ENCODE assay signal across 22 mouse cellular contexts in genomic region chr7:134627906-134628305, GRCm38 (mm10). TPM values are rescaled to one million over a fixed set of nuclear protein-coding genes. Genes with fewer than 3 reads are reported as not detected.
DNase-seq lines count a peak whose midpoint lies in the region; ATAC-seq lines count a peak whose summit lies in the region.
"Had no signal": no experiment of that assay in that cellular context is flagged by ENCODE, and none has a peak within 500 bp of the region (broad histone marks: within the 10 kb centered on the region; RNA-seq: fewer than 3 reads in every experiment).

No protein-coding gene starts in this region.

- 89% methylated on average over 4 of the region's 4 CpGs for WGBS in midbrain, embryonic 11.5 days
- 85% methylated on average over 4 of the region's 4 CpGs for WGBS in midbrain, embryonic 16.5 days

- no peaks in the 10 kb centered on the region for H3K9me3 ChIP-seq in midbrain, embryonic 11.5 days (ENCODE audit: control insufficient read depth, low read length)
- H3K9me3 ChIP-seq in midbrain, embryonic 16.5 days (replicated peaks; ENCODE audit: control insufficient read depth, low read length, poor library complexity, severe bottlenecking): no peaks in the 10 kb centered on the region
- H3K9me3 ChIP-seq: embryonic facial prominence, embryonic 12.5 days; heart, embryonic 15.5 days; hindbrain, embryonic 12.5 days; limb, embryonic 12.5 days; liver, embryonic 13.5 days; midbrain, embryonic 10.5 days; neural tube, embryonic 12.5 days had no signal

- H3K9ac ChIP-seq in midbrain, embryonic 11.5 days (ENCODE audit: low read length): no peak overlapping the region
- H3K9ac ChIP-seq in midbrain, embryonic 16.5 days (ENCODE audit: low read depth, low read length): no peak overlapping the region
- H3K9ac ChIP-seq: embryonic facial prominence, embryonic 12.5 days; heart, embryonic 15.5 days; hindbrain, embryonic 12.5 days; limb, embryonic 12.5 days; liver, embryonic 13.5 days; neural tube, embryonic 12.5 days had no signal

- no peak overlapping the region for H3K4me2 ChIP-seq in midbrain, embryonic 11.5 days
- no peak overlapping the region for H3K4me2 ChIP-seq in midbrain, embryonic 16.5 days (ENCODE audit: low read length)
- H3K4me2 ChIP-seq: embryonic facial prominence, embryonic 12.5 days; heart, embryonic 15.5 days; hindbrain, embryonic 12.5 days; limb, embryonic 12.5 days; liver, embryonic 13.5 days; neural tube, embryonic 12.5 days had no signal

- H3K36me3 ChIP-seq in midbrain, embryonic 11.5 days (ENCODE audit: control insufficient read depth, insufficient read depth, low read length): no peaks in the 10 kb centered on the region
- no peaks in the 10 kb centered on the region for H3K36me3 ChIP-seq in midbrain, embryonic 16.5 days (ENCODE audit: control insufficient read depth, insufficient read depth, low read length)
- H3K36me3 ChIP-seq: embryonic facial prominence, embryonic 12.5 days; heart, embryonic 15.5 days; hindbrain, embryonic 12.5 days; limb, embryonic 12.5 days; liver, embryonic 13.5 days; midbrain, embryonic 10.5 days; neural tube, embryonic 12.5 days had no signal

- no peaks in the 10 kb centered on the region for H3K4me1 ChIP-seq in midbrain, embryonic 11.5 days (ENCODE audit: control insufficient read depth, insufficient read depth, low read length)
- H3K4me1 ChIP-seq in midbrain, embryonic 16.5 days (ENCODE audit: control insufficient read depth, insufficient read depth, low read length): no peaks in the 10 kb centered on the region
- H3K4me1 ChIP-seq: embryonic facial prominence, embryonic 12.5 days; heart, embryonic 15.5 days; hindbrain, embryonic 12.5 days; limb, embryonic 12.5 days; liver, embryonic 13.5 days; midbrain, embryonic 10.5 days; neural tube, embryonic 12.5 days had no signal

- peak; percentile 17 to 53 for DNase-seq in heart, adult 18-20 months
- no peak for DNase-seq in heart, postnatal 4 days
- peak; percentile 21 for DNase-seq in midbrain, embryonic 11.5 days (ENCODE audit: low spot score, missing footprints)
- peak; percentile 12 for DNase-seq in adrenal gland, postnatal 10 days
- peak; percentile 54 for DNase-seq in lung, postnatal 36 days
- no peak for DNase-seq in gastrocnemius, postnatal 36 days
- DNase-seq in cerebellum, postnatal 36 days: no peak
- DNase-seq: B cell, adult 2 months; cerebellum, adult 9-10 months; gastrocnemius, postnatal 10 days; kidney, adult 18-20 months; kidney, postnatal 10 days; liver, embryonic 13.5 days had no signal

- intact Hi-C loops in gastrocnemius, postnatal 36 days (cut with DNase I): no loop called here

- H3K27me3 ChIP-seq in midbrain, embryonic 11.5 days (ENCODE audit: control insufficient read depth, insufficient read depth, low read length): no peaks in the 10 kb centered on the region
- no peaks in the 10 kb centered on the region for H3K27me3 ChIP-seq in midbrain, embryonic 16.5 days (ENCODE audit: control insufficient read depth, insufficient read depth, low read depth, low read length)
- H3K27me3 ChIP-seq: embryonic facial prominence, embryonic 12.5 days; heart, embryonic 15.5 days; hindbrain, embryonic 12.5 days; limb, embryonic 12.5 days; liver, embryonic 13.5 days; neural tube, embryonic 12.5 days had no signal

- H3K4me3 ChIP-seq in midbrain, embryonic 11.5 days (ENCODE audit: low read depth, low read length): no peak overlapping the region
- no peak overlapping the region for H3K4me3 ChIP-seq in midbrain, embryonic 16.5 days (ENCODE audit: low read depth, low read length)
- H3K4me3 ChIP-seq: embryonic facial prominence, embryonic 12.5 days; erythroblast, embryonic 14.5 days; heart, embryonic 15.5 days; hindbrain, embryonic 12.5 days; limb, embryonic 12.5 days; liver, embryonic 13.5 days; midbrain, embryonic 10.5 days; neural tube, embryonic 12.5 days had no signal

- ATAC-seq in midbrain, embryonic 11.5 days (ENCODE audit: low FRiP score): no peak
- ATAC-seq in midbrain, embryonic 16.5 days: no peak
- ATAC-seq: forebrain, embryonic 14.5 days had no signal

- H3K27ac ChIP-seq in midbrain, embryonic 11.5 days (ENCODE audit: low read depth, low read length): no peak overlapping the region
- no peak overlapping the region for H3K27ac ChIP-seq in midbrain, embryonic 16.5 days (ENCODE audit: low read length)
- H3K27ac ChIP-seq: embryonic facial prominence, embryonic 12.5 days; heart, embryonic 15.5 days; hindbrain, embryonic 12.5 days; limb, embryonic 12.5 days; liver, embryonic 13.5 days; midbrain, embryonic 10.5 days; neural tube, embryonic 12.5 days had no signal

RNA-seq across cellular contexts. Expression of gene Dock1, which starts 42.5 kb away (rescaled TPM):
- total RNA-seq in heart, adult 18-20 months (2021): 10 to 100 TPM; 26.8 to 28.4 TPM
- total RNA-seq in heart, postnatal 4 days (2021): 10 to 100 TPM; 53.7 to 56.5 TPM
- 17.6 and 18.3 TPM in 2 replicates for polyA plus RNA-seq in midbrain, embryonic 11.5 days (2014; fragmentation: Nextera tagmentation; extraction: Ambion mirVana)
- polyA plus RNA-seq in midbrain, embryonic 16.5 days (2015; fragmentation: Nextera tagmentation; extraction: Ambion mirVana): 5.5 and 6.9 TPM in 2 replicates
- total RNA-seq in adrenal gland, postnatal 10 days (2021): 100 to 1,000 TPM in 1 of 2 experiments, 10 to 100 TPM in 1; 86.5 to 107 TPM
- 1 to 10 TPM; 7.3 to 8.8 TPM for total RNA-seq in gastrocnemius, postnatal 36 days (2021)
- polyA plus RNA-seq: erythroblast, embryonic 14.5 days had no signal

Comparison
In these comparisons a context has a peak if more than half of its experiments do, and no peak if none do; other contexts are left out.
1. DNase-seq: peak in heart, adult 18-20 months (2 of 2), midbrain, embryonic 11.5 days (single experiment), adrenal gland, postnatal 10 days (single experiment) and lung, postnatal 36 days (single experiment); none in heart, postnatal 4 days (single experiment), gastrocnemius, postnatal 36 days (0 of 2) and cerebellum, postnatal 36 days (0 of 2).